Mouse (Mus musculus) thymus, postnatal 36 days (tissue): Measurements from ENCODE around the gene Nfatc3.
"Not testable (repeated sequence)": the region's sequence is repeated elsewhere in the genome, so short reads cannot be mapped to it uniquely, and the experiment has no call there.

Source experiments
- DNase-seq, 2 experiments: peaks; one replicate each; pipeline ENCODE4 v3.0.0; 2022; ENCODE audit warnings: mixed read lengths in 2 of 2

The Nfatc3 gene

DNA sequence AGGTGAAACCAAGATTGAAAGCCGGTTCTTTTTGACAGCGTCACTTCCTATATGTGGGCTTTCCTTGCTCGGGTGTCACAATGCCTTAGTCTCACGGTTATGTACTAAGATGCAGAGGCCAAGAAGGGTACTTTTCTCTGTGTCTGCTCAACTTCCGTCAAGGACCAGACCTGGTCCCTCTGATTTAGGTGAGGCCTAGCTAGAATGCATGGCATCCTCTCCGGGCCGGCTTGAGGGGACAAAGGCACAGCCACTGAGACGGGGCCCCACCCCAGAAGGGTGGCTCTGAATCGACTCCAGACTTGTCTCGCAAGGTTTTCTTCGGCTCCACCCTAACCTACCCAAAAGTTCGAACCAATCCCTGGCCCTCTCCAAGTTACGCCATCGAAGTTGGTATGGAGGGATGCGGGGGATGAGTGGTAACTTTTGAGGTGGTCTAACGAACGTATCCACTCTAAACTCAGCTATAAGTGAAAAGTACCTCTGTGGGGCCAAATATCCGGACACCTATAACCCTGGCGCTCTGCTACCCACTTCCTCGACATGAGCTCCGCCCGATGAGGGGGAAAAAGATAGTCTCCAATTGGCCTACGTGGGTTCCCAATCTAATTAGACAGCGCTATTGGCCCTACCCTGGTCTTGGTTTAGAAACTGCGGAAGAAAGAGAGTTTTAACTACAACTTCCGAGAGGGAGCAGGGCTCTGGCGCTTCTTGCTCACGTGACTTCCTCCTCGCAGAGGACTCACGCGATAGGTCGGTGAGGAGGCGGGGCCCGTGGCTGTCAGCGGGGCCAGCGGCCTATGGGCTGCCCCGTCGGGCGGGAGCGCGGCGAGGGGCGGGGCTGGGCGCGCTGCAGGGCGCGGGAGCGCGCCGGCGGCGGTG lies at the start of gene Nfatc3:
Nfatc3 (plus strand) TSS at position 110 of the 882 bp plus-strand sequence.
- DNase-seq = peak; percentile 96 to 99

DNA sequence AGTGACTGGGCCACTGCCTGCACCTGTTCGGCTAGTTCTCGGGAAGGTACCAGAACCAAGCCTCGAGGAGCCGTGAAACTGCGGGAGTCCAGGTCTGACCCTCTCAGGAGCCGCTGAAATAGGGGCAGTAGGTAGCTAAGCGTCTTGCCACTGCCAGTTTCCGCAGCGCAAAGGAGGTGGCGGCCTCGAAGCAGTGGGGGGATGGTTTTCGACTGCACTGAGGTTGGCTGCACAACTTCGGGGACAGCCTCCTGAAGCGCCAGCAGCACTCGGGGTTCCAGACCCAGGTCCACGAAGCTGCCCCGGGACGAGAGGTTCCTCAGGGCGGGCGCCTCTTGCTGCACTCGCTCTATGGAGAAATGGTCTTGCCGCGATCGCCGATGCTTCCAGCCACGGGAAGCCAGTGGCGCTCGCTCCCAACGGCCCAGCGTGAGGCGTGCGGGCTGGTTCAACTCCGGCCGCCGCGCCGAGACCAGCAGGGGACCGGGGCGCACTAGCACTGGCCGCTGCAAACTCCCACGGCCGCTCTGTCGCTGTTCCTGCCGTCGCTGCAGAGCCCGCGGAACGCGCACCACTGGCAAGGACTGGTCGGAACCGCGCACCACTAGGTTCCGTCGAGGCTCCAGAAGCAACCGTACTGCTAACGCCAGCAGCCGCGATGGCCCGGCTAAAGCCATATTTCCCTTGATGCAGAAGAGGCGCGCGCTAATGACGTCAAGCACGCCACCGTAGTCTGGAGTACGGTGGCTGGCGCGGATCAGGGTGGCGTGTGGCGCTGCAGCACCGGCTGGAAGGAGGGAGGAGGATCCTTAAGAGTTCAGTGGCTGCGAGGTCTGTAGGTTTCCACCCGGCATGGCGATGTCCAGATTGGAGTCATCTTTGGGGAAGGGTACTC lies 47.6 kb upstream of the Nfatc3 start:
- peak; percentile 87 to 88 for DNase-seq

DNA sequence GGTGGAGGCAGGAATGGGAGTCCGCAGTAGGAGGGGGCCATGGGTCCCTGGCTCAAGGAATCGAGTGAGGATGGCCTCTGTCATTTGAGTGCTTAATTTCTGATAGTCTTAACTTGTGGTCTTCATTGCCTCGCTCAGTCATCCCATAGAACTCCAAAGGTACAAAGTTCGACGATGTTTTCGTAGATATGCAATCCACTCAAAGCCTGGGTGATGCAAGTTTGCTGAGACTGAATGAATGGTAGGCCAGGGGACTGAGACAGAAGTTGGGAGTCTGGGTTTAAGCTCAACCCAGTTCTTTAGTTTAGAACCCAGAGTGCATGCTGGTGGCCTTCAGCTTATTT lies 47.0 kb upstream of the Nfatc3 start, which contains the start of gene Ddx28:
Ddx28 (minus strand) TSS at position 240 of the 344 bp plus-strand sequence.
- no peak for DNase-seq

DNA sequence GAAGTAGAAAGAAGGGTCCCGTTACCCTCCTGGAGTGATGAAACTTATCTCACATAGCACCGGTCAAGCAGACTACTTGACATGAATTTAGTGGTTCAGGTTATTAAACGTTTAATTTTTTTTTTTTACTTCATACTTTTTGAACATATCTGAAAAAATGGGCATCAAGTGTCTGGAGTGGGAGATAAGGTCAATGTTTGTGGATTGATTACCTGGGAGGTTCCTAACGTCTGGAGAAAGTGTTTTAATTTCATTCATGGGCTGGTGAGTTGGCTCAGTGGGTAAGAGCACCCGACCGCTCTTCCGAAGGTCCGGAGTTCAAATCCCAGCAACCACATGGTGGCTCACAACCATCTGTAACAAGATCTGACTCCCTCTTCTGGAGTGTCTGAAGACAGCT lies 46.4 kb upstream of the Nfatc3 start:
- DNase-seq = not testable (repeated sequence)

DNA sequence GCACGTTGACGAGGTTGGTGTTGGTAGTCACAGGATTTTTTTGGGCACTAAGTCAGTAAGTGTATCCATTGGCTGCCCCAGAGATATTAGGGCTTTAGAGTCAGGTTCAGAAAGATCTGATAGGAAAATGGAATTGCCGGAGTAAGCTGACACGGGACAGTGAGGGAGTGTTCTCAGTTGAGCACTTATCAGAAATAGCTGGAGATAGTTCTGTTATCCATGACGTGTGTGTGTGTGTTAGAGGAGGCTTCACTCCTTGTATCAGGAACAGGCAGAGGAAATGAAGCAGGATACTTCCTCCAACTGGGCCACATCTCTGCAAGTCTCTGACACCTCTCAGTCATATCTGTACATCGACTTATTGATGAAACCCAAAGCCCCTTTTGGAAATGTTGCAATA lies 42.4 kb upstream of the Nfatc3 start:
- DNase-seq = no peak

DNA sequence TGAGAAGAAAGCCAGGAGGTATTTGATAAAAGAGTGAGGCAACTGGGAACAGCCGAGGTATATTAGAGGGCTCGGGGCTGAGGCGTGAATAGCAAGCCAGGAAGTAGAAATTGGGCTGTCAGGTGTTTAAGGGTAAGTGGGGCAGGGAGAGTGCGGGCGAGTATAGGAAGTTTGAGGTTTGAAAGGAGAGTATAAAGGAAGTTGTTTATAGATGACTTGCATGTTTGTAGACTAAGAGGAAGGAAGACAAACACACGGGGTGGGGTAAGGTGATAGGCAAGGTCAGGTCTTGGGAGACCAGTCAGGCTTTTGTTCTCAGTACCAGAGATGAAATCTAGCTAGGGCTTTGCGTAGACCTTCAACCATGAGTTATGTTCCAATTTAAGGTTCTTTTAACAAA lies 41.5 kb upstream of the Nfatc3 start:
- DNase-seq = peak; percentile 43 to 67

DNA sequence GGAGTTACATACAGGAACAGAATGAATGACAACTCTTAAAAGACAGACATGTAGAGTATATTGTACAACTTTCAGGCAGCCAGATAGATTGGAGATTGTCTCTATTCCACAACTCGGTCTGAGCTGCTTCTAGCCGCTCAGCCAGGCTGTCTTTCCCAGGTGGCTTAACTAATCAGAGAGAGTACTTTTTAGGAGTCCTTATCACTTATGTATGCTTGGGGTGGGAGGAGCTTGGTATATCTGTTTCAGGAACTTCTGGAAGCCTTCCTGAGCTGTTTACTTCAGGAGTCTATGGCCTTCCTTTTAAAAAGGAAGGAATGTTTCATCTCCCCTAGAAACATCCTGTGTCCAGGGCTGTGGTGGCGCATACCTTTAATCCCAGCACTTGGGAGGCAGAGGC lies 40.6 kb upstream of the Nfatc3 start:
- DNase-seq = no peak

DNA sequence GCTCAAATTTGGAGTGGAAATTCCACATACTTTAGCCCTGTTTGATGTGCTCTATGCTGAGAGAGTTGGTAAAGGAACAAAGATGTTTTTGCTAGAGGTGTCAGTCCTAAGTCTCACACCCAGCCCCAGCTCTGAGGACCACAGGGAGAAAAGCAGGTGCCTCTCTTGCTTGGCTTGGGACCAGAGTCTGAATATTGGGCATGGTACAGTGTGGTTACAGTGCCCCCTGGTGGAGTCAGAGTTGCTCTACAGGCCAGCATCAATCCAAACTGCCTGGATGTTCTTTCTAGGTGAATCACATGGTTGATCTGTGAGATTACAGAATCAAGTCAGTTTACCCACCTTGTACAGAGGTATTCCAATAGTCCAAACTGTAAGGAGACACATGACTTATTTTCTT lies 36.2 kb upstream of the Nfatc3 start:
- DNase-seq = peak; percentile 81

DNA sequence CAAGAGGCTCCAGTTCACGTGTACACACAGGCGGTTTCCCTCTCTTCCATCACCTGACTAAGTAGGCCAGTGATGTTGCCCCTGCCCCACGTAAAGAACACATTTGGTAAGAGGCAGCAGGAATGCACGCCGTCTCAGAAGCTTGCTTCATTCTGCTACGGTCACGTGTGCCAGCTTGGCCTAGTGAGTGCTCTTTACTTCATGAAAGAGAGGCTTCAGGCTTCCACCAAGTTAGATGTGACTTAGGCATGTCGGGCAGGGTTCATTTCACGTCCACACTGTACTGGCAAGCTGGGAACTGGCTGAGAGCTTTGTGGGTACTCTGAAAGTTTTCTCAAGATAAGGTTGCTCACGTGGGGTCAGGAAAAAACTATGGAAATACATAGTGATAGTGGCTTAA lies 19.9 kb upstream of the Nfatc3 start:
- DNase-seq = no peak

DNA sequence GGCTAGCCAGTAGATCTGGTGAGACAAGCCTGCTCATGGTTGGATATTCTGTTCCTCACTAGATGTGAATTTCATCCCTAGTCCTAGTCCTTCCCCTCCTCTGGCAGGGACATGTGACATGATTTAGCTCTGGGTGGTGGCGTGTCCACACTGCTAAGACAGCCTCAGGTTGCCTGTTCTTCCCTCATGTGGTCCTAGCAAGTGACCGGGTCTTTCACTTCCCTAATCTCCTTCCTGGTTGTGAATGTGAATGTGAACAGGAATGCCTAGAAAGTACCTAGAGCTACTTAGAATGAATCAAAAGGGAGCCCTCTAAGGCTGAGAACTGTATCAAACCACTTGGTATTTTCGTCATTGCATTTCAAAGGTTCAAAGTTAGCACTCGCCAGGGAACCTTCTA lies 19.0 kb upstream of the Nfatc3 start:
- DNase-seq = no peak

DNA sequence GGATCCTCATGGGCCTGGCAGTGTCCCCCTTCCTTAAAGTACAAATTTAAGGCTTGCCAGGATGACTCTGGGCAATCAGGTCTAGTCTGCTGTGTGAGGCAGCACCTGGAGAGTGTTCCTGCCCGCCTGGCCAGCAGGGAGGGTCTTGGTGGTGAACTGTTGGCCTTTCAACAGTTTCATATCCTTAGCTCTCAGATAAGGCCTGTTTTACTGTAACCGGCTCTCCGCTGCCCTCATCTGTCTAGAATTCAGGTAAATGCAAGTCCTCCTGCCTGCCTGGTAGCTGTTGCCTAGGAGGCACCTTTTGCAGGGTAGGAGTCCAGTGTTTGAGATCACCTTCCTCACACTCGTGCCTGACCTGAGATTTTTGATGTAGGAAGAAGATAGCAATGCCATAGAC lies 18.4 kb upstream of the Nfatc3 start:
- peak; percentile 38 to 41 for DNase-seq

DNA sequence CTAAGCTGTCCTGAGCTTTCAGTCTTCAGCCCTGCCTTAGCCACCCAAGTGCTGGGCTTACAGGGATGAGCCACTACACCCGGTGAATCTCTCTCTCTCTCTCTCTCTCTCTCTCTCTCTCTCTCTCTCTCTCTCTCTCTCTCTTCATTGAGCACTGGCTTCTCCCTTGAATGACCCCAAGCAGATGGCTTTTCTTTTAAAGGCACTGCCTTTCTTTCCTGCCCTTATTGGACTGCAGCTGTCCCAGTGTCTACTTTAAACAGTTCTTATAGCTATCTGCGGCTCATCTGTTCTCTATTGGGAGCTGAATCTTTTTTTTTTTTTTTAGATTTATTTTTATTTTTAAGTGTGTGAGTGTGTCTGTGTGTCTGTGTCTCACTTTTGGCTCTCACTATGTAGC lies 15.6 kb upstream of the Nfatc3 start:
- DNase-seq = no peak

DNA sequence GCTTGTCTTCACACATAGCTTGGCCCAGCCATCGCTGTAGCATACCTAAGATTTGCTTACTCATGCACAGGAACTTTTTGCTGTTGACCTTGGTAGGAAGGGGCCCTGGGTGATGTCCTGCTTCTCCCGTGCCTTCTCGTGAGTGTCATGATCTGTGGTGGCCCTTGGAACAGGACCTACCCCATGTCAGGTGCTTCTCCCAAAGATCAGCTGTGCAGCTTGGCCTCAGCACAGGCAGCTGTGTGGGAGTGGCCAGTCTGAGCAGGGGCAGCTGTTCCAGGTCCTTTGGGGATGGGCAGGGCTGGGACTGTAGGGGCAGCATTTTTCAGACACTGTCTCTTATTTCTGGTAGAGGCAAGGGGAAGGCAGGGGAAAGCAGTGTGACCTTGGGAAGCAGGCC lies 14.5 kb upstream of the Nfatc3 start:
- DNase-seq = no peak

DNA sequence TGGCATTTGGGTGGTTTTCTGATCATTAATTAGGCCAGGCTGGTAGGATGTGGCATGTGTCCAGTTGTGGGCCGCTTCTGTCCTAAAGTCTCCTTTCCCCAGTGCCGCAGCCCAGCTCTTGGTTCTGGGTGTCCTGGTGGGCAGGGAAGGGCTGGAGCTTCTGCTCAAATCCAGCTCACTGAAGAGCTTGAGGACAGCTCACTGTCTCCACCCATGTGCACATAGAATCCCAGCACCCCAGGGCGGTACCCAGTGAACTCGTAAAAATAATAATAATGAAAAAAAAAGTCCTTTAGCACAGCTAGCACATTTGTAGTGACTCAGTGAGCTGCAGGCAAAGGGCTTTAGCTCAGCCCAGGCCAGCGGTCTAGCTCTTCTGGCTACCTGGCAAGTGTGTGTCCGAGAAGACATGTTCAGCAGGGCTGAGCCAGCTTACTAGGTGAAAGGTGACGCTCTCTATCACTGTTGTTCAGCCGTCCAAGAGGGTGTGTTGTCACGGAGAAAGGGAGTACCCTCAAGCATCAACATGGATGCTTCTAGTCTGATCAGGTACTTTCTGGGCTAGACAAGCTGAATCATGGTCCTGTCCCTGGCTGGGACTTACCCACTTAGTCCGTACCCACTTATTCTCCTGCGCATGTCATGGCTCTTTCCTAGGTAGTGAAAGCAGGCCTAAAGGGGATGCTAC lies 11.6 kb upstream of the Nfatc3 start:
- no peak for DNase-seq

DNA sequence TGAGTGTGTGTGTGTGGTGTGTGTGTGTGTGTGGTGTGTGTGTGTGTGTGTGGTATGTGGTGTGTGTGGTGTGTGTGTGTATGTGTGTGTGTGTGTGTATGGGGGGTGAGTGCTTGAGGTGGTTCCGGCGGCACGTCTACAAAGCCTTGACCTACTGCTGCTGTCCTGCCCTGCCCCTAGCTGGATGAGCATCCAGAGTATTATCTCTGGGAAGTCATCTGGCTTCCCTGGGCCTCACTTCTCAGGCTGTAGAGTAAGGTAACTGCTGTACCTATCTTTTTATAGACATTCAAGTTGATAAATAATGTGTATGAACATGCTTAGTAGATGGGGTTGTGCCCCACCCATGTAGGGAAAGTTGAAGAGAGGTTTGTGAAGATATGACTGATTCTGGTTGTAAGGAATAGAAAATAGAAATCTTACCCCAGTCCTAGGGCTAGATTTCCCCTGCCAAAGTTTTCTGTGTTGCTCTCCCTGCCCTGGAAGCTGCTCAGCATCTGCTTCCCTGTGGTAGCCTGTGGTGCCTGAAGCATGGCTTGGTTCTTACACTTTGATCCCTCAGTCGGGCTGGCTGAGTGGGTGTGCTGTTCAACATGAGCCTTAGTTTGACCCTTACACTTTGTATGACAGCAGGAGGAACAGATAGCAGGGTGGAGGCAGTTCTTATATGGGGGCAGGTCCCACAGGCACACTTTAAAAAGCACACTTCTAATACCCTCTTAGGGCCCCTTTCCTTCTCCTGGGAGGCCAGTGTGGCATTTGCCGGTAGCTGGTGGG lies 10.6 kb upstream of the Nfatc3 start:
- no peak for DNase-seq

DNA sequence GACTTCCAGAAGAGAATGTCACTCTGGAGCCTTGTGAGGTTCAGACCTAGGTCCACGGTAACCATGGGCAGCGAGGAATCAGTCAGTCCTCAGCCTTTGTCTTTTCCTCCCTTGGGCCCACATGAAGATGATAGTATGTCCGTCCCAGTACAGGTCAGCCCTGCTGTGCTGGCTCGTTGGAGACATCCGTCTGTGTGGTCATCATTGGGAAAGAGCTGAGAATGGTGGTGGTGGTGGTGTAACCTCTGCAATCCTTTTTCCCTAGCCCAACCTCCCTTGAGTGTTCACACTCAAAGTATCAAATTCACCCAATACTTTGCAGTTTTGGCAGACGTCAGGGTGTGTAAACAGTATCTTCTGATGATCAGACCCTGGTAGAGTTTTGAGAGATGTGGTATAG lies 8.8 kb upstream of the Nfatc3 start:
- DNase-seq = no peak

DNA sequence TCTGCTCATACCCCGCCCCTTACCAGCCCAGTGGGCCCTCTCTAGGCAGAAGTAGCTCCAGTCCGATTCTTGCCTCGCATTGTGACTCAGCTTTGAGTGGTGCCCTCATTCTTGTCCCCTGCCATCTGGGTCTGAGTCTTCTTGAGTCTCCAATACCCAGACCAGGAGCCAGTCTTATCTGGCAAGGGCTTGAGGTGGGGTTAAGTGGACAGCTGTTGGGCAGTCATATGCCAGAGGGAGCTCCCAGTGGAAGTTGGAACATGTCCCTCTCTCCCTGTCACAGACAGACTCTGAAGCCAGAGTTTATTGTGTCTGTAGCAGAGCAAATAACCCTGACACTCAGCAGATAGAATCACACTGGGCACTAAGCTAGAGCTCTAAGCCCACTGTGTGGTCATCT lies 7.6 kb upstream of the Nfatc3 start:
- no peak for DNase-seq

DNA sequence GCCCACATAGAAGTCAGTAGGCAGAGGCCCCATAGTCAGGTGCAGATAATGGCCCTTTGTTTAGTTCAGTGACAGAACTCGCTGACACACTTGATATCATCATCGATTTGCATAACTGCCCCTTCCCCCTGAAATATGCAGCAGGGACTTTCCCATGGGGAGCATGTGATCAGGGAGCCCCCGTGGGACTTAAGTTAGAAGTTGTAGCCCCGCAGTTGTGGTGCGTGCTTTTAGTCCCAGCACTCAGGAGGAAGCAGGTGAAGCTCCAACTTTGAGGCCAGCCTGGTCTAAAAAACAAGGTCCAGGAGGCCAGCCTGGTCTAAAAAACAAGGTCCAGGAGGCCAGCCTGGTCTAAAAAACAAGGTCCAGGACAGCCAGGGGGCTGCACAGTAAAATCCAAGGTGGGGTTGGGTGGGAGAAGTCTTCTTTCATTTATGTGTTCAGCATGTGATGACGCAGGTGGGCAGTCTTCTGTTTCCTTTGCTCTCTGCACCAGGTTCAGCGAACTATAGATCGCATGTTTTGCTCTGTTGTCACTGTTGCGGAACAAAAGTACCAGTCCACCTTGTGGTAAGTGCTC lies 6.0 kb upstream of the Nfatc3 start:
- DNase-seq = peak; percentile 52 to 53

DNA sequence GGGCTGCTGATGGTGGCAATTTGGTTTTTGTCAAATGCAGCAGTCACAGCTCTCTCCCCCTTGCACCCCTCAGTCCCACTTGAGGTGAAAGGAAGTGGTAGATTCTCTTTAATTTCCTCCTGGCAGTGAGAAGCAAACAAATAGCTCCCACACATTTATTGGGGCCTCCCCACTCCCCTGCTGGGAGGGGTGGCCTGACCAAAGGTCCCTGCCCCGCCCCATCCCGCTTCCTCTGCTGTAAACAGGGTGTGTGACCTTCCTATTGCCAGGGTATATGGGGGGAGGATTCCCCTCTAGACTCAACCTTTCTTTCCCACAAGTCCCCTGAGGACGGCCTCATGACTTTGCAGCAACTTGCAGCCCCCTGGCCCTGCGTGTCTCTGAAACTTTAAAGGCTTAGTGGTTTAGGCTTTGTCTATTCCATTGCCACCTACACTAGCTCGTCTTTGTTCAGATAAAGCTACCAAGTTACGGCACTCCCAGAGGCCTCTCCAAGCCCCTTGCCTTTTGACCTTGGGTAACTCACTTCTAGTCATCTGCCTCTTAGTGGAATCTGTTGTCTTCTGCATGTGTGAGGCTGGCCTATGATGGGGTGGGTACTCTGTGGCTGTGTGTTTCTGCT lies 4.3 kb upstream of the Nfatc3 start:
- DNase-seq = peak; percentile 81 to 88

DNA sequence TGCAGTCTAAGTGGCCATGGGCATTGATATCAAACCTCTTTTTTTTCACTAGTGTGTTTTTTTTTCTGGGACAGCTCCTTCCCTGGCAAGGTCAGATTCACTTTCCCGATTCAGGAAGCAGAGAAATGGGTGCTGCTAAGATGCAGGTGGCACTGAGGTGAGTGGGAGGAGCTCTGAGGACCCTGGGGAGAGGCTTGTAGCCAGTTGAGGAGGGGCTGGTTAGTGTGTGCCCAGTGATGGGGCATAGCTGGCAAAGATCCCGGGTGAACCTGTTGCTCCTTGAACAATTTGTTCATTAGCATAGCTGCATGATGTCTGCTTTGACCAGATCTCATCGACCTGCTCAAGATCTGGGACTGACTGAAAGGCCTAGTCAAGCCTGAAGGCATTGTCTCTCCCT lies 3.6 kb upstream of the Nfatc3 start:
- peak; percentile 51 to 64 for DNase-seq

DNA sequence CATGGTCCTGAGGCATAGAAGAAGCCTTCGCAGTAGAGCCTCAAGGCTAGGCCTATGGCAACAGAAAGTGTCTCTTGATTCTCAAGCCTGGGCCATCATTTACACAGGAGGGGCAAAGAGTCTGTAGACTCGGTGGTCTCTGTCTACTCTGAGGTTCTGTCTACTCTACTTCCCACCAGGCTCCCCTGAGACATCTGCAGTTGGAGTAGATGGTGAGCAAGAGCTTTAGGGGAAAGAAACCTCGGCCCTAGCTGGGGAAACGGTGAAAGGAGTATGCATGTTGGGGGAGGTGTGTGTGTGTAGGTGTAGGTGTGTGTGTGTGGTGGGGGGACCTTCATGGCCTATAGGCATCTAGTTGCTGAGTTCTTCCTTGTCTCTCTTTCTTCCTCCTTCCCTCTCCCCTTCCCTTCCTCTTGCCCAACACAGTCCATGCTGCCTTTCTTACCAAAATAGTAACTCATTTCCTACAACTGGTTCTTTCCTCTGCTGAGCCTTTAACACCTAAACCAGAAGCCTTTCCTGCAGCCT lies 2.1 kb upstream of the Nfatc3 start:
- no peak for DNase-seq
